Mouse (Mus musculus) CH12.LX (cell line): ENCODE measurements around the gene Atxn3. TPM values are rescaled to one million over a fixed set of nuclear protein-coding genes. Genes with fewer than 3 reads are reported as not detected.

ENCODE experiments used
- DNase-seq: peaks from one replicate; pipeline ENCODE4 v3.0.0-alpha.2; 2013; ENCODE audit errors: extremely low read depth
- H3K27ac ChIP-seq: 2 replicates; pipeline ENCODE4 v1.5.1; 2012; ENCODE audit warnings: low read depth, mild to moderate bottlenecking, control low read depth, moderate library complexity; ENCODE audit not compliant: insufficient read depth
- H3K27me3 ChIP-seq: replicated peaks from 2 replicates; pipeline ENCODE3; 2012; ENCODE audit warnings: inconsistent platforms
- H3K36me3 ChIP-seq, 2 experiments: replicated peaks in 1 of 2; 2 replicates each; pipeline versions ENCODE3 to v1.6.1; 2012; ENCODE audit warnings: inconsistent platforms in 1 of 2, low read length in 1 of 2, mild to moderate bottlenecking in 1 of 2, mixed read lengths in 1 of 2, moderate library complexity in 1 of 2; ENCODE audit not compliant: control insufficient read depth in 1 of 2, insufficient read depth in 1 of 2
- H3K4me1 ChIP-seq, 2 experiments: 2 replicates each; pipeline ENCODE4 v1.6.1; 2012; ENCODE audit warnings: inconsistent platforms in 1 of 2, moderate library complexity in 1 of 2; ENCODE audit not compliant: insufficient read depth in 2 of 2, control insufficient read depth in 1 of 2
- H3K4me2 ChIP-seq: 2 replicates; pipeline ENCODE4 v1.6.1; 2012; ENCODE audit warnings: low read depth, mild to moderate bottlenecking, control low read depth; ENCODE audit not compliant: poor library complexity, insufficient read depth, severe bottlenecking
- H3K4me3 ChIP-seq, 3 experiments: fragments of 150-350 bp in 1 of 3; sonication (generic) in 1 of 3; replicated peaks in 1 of 3; 2 replicates each; pipeline versions ENCODE3 to v1.5.1; 2011 to 2012; ENCODE audit warnings: low read depth in 2 of 3, low read length in 2 of 3, mild to moderate bottlenecking in 2 of 3, moderate library complexity in 2 of 3, control low read depth in 1 of 3, improper control_type of control experiment in 1 of 3, inconsistent platforms in 1 of 3, mixed read lengths in 1 of 3; ENCODE audit not compliant: poor library complexity in 1 of 3
- H3K79me2 ChIP-seq: replicated peaks from 2 replicates; pipeline ENCODE4 v1.6.1; 2012; ENCODE audit warnings: mild to moderate bottlenecking, moderate library complexity; ENCODE audit not compliant: control insufficient read depth, poor library complexity, insufficient read depth, severe bottlenecking; ENCODE audit errors: extremely low read depth
- H3K9ac ChIP-seq: 2 replicates; pipeline ENCODE4 v1.6.1; 2012; ENCODE audit warnings: low read depth, mild to moderate bottlenecking, control low read depth, moderate library complexity; ENCODE audit not compliant: insufficient read depth
- H3K9me3 ChIP-seq: replicated peaks from 2 replicates; pipeline ENCODE3; 2012; ENCODE audit warnings: low read length, inconsistent platforms, mixed read lengths
- CHD2 ChIP-seq: IDR thresholded peaks from 2 replicates; pipeline ENCODE4 v1.6.1; 2011; ENCODE audit warnings: low read length, improper control_type of control experiment
- ELF1 ChIP-seq: IDR thresholded peaks from 2 replicates; pipeline ENCODE4 v1.6.1; 2014; ENCODE audit warnings: low read depth, mild to moderate bottlenecking, inconsistent platforms, low read length, improper control_type of control experiment
- ETS1 ChIP-seq: conservative IDR thresholded peaks from 2 replicates; pipeline ENCODE4 v1.6.1; 2012; ENCODE audit warnings: low read depth, mild to moderate bottlenecking, inconsistent platforms, low read length, improper control_type of control experiment, moderate library complexity
- GABPA ChIP-seq: IDR thresholded peaks from 2 replicates; pipeline ENCODE4 v1.6.1; 2012; ENCODE audit warnings: low read depth, low read length, improper control_type of control experiment, inconsistent platforms; ENCODE audit not compliant: insufficient replicate concordance
- HCFC1 ChIP-seq: IDR thresholded peaks from 2 replicates; pipeline ENCODE4 v1.6.1; 2012; ENCODE audit warnings: low read depth, mild to moderate bottlenecking, inconsistent platforms, low read length, improper control_type of control experiment
- JUN ChIP-seq: IDR thresholded peaks from 2 replicates; pipeline ENCODE4 v1.6.1; 2011; ENCODE audit warnings: low read depth, mild to moderate bottlenecking, low read length, improper control_type of control experiment, moderate library complexity; ENCODE audit not compliant: insufficient read depth
- JUND ChIP-seq: conservative IDR thresholded peaks from 2 replicates; pipeline ENCODE4 v1.6.1; 2011; ENCODE audit warnings: low read depth, low read length, improper control_type of control experiment
- MAFK ChIP-seq: IDR thresholded peaks from 2 replicates; pipeline ENCODE4 v1.6.1; 2011; ENCODE audit warnings: low read length, improper control_type of control experiment; ENCODE audit not compliant: insufficient replicate concordance
- MAX ChIP-seq: IDR thresholded peaks from 2 replicates; pipeline ENCODE4 v1.6.1; 2011; ENCODE audit warnings: low read length, improper control_type of control experiment
- MAZ ChIP-seq: IDR thresholded peaks from 2 replicates; pipeline ENCODE4 v1.6.1; 2012; ENCODE audit warnings: low read depth, mild to moderate bottlenecking, inconsistent platforms, low read length, improper control_type of control experiment, moderate library complexity
- MEF2A ChIP-seq: IDR thresholded peaks from 2 replicates; pipeline ENCODE4 v1.6.1; 2014; ENCODE audit warnings: low read depth, mild to moderate bottlenecking, inconsistent platforms, low read length, improper control_type of control experiment, borderline replicate concordance
- MYC ChIP-seq: IDR thresholded peaks from 2 replicates; pipeline ENCODE4 v1.6.1; 2011; ENCODE audit warnings: low read depth, mild to moderate bottlenecking, improper control_type of control experiment, low read length
- NELFE ChIP-seq: IDR thresholded peaks from 2 replicates; pipeline ENCODE4 v1.6.1; 2011; ENCODE audit warnings: low read depth, low read length, improper control_type of control experiment
- NRF1 ChIP-seq: IDR thresholded peaks from 2 replicates; pipeline ENCODE4 v1.6.1; 2014; ENCODE audit warnings: low read depth, mild to moderate bottlenecking, inconsistent platforms, low read length, improper control_type of control experiment, moderate library complexity
- POLR2AphosphoS2 ChIP-seq: IDR thresholded peaks from 2 replicates; pipeline ENCODE4 v1.6.1; 2011; ENCODE audit warnings: low read depth, low read length, improper control_type of control experiment
- RAD21 ChIP-seq: IDR thresholded peaks from 2 replicates; pipeline ENCODE4 v1.6.1; 2011; ENCODE audit warnings: low read depth, mild to moderate bottlenecking, low read length, improper control_type of control experiment, moderate library complexity
- RCOR1 ChIP-seq: conservative IDR thresholded peaks from 2 replicates; pipeline ENCODE4 v1.6.1; 2012; ENCODE audit warnings: low read depth, mild to moderate bottlenecking, inconsistent platforms, low read length, improper control_type of control experiment
- SIN3A ChIP-seq: IDR thresholded peaks from 2 replicates; pipeline ENCODE4 v1.6.1; 2012; ENCODE audit warnings: low read length, improper control_type of control experiment, inconsistent platforms
- TBP ChIP-seq: conservative IDR thresholded peaks from 2 replicates; pipeline ENCODE4 v1.6.1; 2011; ENCODE audit warnings: low read depth, low read length, improper control_type of control experiment
- TCF12 ChIP-seq: IDR thresholded peaks from 2 replicates; pipeline ENCODE4 v1.6.1; 2014; ENCODE audit warnings: low read depth, mild to moderate bottlenecking, inconsistent platforms, low read length, improper control_type of control experiment
- UBTF ChIP-seq: IDR thresholded peaks from 2 replicates; pipeline ENCODE4 v1.6.1; 2012; ENCODE audit warnings: low read depth, mild to moderate bottlenecking, inconsistent platforms, low read length, improper control_type of control experiment, moderate library complexity
- USF2 ChIP-seq: conservative IDR thresholded peaks from 2 replicates; pipeline ENCODE4 v1.6.1; 2011; ENCODE audit warnings: low read depth, low read length, improper control_type of control experiment
- ZC3H11A ChIP-seq: IDR thresholded peaks from 2 replicates; pipeline ENCODE4 v1.6.1; 2012; ENCODE audit warnings: low read depth, mild to moderate bottlenecking, inconsistent platforms, low read length, improper control_type of control experiment
- ZMIZ1 ChIP-seq: IDR thresholded peaks from 2 replicates; pipeline ENCODE4 v1.6.1; 2012; ENCODE audit warnings: low read depth, mild to moderate bottlenecking, inconsistent platforms, low read length, improper control_type of control experiment
- ZNF384 ChIP-seq: IDR thresholded peaks from 2 replicates; pipeline ENCODE4 v1.6.1; 2012; ENCODE audit warnings: low read depth, low read length, improper control_type of control experiment, inconsistent platforms
- dilution Hi-C: fragments of 300-500 bp; cut with MboI; formaldehyde crosslinking; loops from 2 replicates; pipeline ENCODE4 v1.14.3; 2020; ENCODE audit warnings: low sequenced_read_pairs; ENCODE audit not compliant: extremely low pct_unique_long_range_greater_than_20kb, extremely low pct_ligation_motif_present
- in situ Hi-C: fragments of 300-500 bp; cut with MboI; formaldehyde crosslinking; loops from 3 replicates; pipeline ENCODE4 v1.14.3; 2019; ENCODE audit warnings: low sequenced_read_pairs, low pct_ligation_motif_present, low pct_unique_long_range_greater_than_20kb, mixed read lengths
- polyA plus RNA-seq: library from polyadenylated mRNA; unstranded; fragments of >175 nt; gene quantifications from 2 replicates; pipeline ENCODE4 v1.2.1, GENCODE M21; 2012; ENCODE audit warnings: low read depth; ENCODE audit not compliant: insufficient read length
- total RNA-seq, 2 experiments: library from RNA; depleted of rRNA; stranded (reverse); fragments of 300-350 nt in 1 of 2; fragments of >200 nt in 1 of 2; gene quantifications; 2 replicates each; pipeline ENCODE4 v1.2.3; 2012 to 2014

The Atxn3 gene
- total and polyA plus RNA-seq, 3 experiments, result 10.8 to 24.4 (median 21.8) TPM

GRCm38 (mm10) chr12:101898966-101899365, 59.1 kb downstream of the Atxn3 start:
- H3K4me3 ChIP-seq, result no peak overlapping the region
- H3K79me2 ChIP-seq, result peaks cover 3% of the 10 kb centered on the region; the same call in 1 of the 2 replicates
- TF ChIP-seq POLR2AphosphoS2 (no peak), CHD2 (no peak), SIN3A (no peak), ELF1 (no peak), ZMIZ1 (no peak), MYC (no peak), USF2 (no peak), NELFE (no peak), UBTF (no peak), ETS1 (no peak), ZC3H11A (no peak), GABPA (no peak), ZNF384 (no peak), MAX (no peak), MAFK (no peak), JUN (no peak), MAZ (no peak), RCOR1 (no peak), HCFC1 (no peak)
- no peak overlapping the region for H3K27ac ChIP-seq
- no peaks in the 10 kb centered on the region for H3K9me3 ChIP-seq
- H3K4me1 ChIP-seq, result peaks cover 2 to 3% of the 10 kb centered on the region in 2 experiments; a peak in 2 of 4 replicates
- peaks cover 22 to 40% of the 10 kb centered on the region in 2 experiments for H3K36me3 ChIP-seq
- no peak overlapping the region for H3K9ac ChIP-seq
- H3K4me2 ChIP-seq, result no peak overlapping the region
- in situ Hi-C loops, result no loop called here
- DNase-seq, result no peak
- dilution Hi-C loops, result no loop called here
- H3K27me3 ChIP-seq, result no peaks in the 10 kb centered on the region

- dilution Hi-C loops (no loop called here), in situ Hi-C loops (no loop called here)
- peaks cover 31 to 45% of the 10 kb centered on the region in 2 experiments for H3K36me3 ChIP-seq
- H3K9me3 ChIP-seq, result no peaks in the 10 kb centered on the region
- no peak for TF ChIP-seq NRF1
- TF ChIP-seq RAD21, result no peak
- TF ChIP-seq MEF2A, result no peak
- no peak for TF ChIP-seq SIN3A
- no peak for TF ChIP-seq ZC3H11A
- TF ChIP-seq JUND, result no peak
- no peak for TF ChIP-seq ZMIZ1
- TF ChIP-seq CHD2, result no peak
- TF ChIP-seq TCF12, result no peak
- no peak for TF ChIP-seq ZNF384
- no peak for TF ChIP-seq UBTF
- TF ChIP-seq ELF1, result no peak
- no peak for TF ChIP-seq TBP
- H3K4me2 ChIP-seq, result no peak overlapping the region
- peak; percentile 28 for DNase-seq
- H3K27ac ChIP-seq, result no peak overlapping the region; the same call in 1 of the 2 replicates
- H3K4me1 ChIP-seq, result peaks cover 2 to 3% of the 10 kb centered on the region in 2 experiments; a peak in 2 of 4 replicates
- no peaks in the 10 kb centered on the region for H3K79me2 ChIP-seq
- no peaks in the 10 kb centered on the region for H3K27me3 ChIP-seq
- no peak overlapping the region for H3K9ac ChIP-seq
- no peak overlapping the region for H3K4me3 ChIP-seq
Observed at GRCm38 (mm10) chr12:101897113-101897512, 60.9 kb downstream of the Atxn3 start.
